Mouse (Mus musculus) cortical plate, adult 2 months (tissue): ENCODE results near the gene Cyth1.

Source experiments
- CTCF ChIP-seq: fragments of 200-500 bp; IDR thresholded peaks from 2 replicates; pipeline ENCODE4 v1.5.1; 2011; ENCODE audit warnings: mild to moderate bottlenecking, control low read depth, low read length; ENCODE audit not compliant: insufficient read depth; ENCODE audit errors: extremely low read depth
- POLR2A ChIP-seq: fragments of 200-500 bp; IDR thresholded peaks from 2 replicates; pipeline ENCODE4 v1.6.1; 2011; ENCODE audit warnings: mild to moderate bottlenecking, low read length, control low read depth; ENCODE audit not compliant: insufficient read depth; ENCODE audit errors: extremely low read depth

- TF ChIP-seq CTCF (no peak), POLR2A (no peak)
These were observed 5.2 kb upstream of the Cyth1 start for GRCm38 (mm10) chr11:118253447-118254158.
